Mouse (Mus musculus): ENCODE data around the gene Lhx6.

GRCm38 (mm10) chr2:36127973-36128372, 22.8 kb upstream of the Lhx6 start:
- TF ChIP-seq CTCF (IDR thresholded peaks at IDR 0.05; ENCODE audit: insufficient read depth, low read depth, low read length), result no peak
- no peak for TF ChIP-seq POLR2A (IDR thresholded peaks at IDR 0.05; ENCODE audit: insufficient read depth, low read depth, low read length)
